Mouse (Mus musculus): ENCODE results near the gene Reep1.

The Reep1 gene

DNA sequence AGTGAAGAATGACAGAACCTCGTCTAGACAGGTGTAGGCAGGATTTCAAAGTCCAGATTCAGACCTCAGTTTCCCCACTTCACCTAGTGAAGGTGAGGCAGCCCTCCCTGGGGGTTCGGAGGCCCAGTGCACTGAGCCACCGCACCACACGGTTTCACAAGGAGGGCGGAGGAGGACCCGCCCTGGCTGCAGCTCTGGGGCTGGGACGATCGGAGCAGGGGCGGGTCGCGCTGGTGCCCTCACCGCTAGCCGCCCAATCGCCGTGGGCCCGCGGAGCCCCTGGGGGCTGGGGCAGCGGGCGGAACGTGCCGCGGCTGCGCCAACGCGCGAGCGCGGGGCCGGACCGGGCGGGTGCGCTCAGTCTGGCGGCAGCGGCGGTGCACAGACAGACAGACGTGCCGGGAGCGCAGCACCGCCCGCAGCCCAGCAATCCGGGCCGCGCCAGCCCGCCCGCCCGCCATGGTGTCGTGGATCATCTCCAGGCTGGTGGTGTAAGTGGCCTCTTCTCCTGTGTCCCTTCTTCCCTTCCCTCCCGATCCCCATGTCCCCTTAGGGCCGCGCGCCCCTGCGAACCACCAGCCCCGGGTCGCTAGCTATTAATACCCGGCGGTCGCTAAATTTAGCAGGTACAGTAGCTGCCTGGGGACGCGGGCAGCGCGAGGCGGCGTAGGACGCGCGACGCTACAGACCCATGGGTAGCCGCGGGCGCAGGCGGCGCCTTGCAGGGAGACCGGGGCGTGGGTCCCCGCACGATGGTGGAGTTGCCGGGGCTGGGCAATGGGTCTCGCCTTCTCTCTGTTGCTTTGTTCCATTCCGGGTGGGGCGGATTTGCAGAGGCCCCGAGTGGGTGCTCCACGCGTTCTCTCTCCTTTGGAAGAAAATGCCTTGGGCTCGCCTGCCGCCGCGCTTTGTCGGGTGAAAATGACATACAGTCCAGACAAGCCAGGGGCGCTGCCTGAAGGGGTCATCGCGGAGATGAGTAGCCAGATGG is at the start of gene Reep1:
Gene Reep1, plus strand, starts transcription at position 51 of the 991 bp plus-strand sequence.
- peak; percentile 85 for DNase-seq (ENCODE audit: low read depth, low spot score)

DNA sequence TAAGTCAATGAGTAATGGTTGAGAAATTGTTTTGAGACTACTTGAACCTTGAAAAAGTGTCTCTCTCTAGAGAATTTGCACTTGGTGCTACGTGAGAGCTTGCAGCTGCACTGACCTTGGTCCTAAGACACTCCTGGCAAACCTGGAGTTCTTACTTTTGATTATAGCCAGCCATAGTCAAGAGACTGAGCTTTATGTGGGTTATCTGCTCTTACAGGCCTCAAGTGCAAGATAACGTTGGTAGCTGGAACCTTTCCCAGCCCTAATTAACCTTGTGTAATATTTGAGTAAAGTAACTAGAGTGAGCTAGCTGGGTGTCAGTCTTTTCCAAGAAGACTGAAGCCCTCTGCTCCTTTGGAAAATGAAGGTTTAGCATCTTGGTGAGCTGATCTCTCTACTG is 49.1 kb upstream of the Reep1 start:
- no peak for DNase-seq (ENCODE audit: low read depth, low spot score)

DNA sequence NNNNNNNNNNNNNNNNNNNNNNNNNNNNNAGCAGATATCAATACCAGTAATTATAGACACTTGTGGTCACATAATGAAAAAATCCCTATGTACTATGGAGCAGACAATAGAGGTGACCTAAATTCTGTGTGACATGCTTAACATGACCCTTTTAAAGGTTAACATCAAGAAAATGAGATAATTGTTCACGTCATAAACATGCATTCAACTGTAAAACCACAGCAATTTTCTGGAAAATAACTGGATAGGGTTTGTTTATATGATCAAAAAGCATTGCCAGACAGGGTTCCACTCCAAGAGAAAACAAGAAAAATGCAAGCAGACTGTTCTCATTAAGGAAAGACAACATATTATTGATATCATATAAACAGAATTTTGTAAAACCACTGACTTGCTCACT is 42.9 kb upstream of the Reep1 start:
- no peak for DNase-seq (ENCODE audit: low read depth, low spot score)

DNA sequence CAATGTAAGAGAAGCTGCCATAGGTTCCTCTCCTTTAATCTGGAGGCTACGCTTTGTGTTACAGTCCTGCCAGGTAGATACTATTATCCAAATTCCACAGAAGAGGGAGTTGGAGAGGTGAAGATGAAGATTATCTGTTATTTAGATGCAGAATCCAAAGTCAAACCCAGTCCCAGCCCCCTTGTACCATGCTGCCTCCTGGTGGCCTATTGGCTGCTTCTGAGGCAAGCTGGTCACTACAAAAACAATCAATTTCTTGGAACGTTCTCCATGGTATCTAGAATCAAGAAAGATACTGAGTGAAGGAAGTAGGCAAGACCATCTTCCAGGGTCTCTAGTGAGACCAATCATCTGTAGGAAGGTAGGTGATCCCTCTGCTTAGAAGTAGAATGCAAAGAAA is 34.2 kb upstream of the Reep1 start:
- peak; percentile 6 for DNase-seq (ENCODE audit: low read depth, low spot score)

DNA sequence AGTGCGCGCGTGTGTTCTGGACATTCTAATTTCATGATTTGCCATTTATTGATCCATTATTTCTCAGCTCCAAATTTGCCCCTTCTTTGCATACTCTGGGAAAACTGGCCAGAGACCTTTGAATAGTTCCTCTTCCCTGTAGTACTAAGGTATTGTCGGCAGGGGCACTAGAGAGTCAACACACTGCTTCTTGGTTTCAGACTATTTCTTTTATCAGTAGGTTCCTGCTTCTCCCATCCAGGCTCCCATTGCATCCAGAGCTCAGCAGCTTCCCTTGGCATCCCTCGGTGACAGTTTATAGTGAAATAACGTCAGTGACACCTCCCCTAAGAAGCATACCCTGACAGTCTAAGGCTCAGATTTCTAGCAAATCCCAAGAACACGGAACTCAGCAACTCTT is 28.5 kb upstream of the Reep1 start:
- no peak for DNase-seq (ENCODE audit: low read depth, low spot score)

DNA sequence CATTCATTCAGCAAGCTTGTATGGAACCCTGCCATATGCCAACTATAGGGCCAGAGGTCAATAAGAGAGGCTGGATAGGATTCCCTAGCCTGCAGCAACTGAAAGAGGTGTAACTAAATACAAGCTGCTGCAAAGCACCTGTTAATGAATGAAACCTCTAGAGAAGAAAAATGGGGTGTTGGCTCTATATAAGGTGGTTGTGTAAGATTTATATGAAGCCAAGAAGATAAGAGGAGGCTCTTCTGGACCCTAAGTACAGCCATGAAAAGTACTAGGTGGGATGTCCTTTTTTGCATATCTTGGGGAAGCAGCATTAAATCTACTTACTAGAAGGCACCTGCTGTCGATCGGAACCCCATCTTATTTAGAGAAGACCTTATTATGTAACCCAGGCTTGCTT is 12.2 kb upstream of the Reep1 start:
- no peak for DNase-seq (ENCODE audit: low read depth, low spot score)

DNA sequence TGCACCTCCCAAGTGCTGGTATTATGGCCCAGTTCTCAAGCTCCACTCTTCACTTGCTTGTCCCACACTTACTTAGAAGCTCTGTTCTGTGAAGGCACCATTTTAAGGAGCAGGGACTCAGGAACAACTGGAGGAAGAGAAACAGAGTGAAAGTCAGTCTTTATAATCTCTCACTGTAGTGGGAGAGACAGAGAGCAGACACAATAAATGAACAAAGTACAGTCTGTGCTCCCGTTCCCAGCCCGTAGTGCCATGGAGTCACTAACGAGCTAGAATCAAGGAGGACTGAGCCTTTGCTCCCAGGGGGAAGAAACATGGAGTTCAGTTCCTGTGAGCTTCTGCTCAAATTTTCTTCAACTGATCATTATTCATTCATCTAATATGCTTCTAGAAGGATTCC is 11.8 kb upstream of the Reep1 start:
- no peak for DNase-seq (ENCODE audit: low read depth, low spot score)

DNA sequence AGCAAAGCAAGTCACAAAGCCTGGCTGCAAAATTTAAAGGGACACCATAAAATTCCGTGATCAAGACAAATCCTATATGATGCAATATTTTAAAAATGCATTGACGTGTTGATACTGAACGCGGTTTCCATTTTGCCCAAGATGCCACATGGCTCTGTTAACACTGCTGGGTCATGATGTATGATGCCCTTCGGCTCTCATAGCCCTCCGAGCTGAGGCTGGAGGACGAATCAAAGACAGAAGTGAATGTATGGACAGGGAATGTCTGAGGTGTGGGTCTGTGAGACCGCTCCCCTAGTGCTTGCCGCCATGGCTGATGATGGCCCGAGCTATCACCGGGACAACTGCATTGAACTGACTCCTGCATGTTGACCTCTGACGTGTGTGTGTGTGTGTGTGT is 490 bp upstream of the Reep1 start:
- DNase-seq (ENCODE audit: low read depth, low spot score): no peak

DNA sequence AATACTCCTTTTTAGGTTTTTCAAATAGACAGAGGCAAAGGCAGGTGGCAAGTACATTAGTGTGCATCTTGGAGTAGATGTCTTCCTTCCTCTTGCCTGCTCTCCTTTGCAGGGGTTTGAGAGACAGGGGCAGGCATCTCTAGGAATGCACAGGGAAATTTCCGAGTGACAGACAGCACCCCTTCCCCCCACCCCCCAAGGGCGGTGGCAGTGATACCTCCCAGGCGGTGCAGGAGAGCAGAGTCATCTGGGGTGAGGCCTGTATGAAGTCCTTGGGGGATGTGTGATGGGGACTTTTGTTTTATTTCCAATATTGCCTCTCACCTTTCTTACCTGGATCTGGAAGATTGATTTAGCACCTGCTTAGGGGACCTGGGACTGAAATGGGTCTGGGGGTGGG is 1.2 kb downstream of the Reep1 start:
- peak; percentile 34 for DNase-seq (ENCODE audit: low read depth, low spot score)

DNA sequence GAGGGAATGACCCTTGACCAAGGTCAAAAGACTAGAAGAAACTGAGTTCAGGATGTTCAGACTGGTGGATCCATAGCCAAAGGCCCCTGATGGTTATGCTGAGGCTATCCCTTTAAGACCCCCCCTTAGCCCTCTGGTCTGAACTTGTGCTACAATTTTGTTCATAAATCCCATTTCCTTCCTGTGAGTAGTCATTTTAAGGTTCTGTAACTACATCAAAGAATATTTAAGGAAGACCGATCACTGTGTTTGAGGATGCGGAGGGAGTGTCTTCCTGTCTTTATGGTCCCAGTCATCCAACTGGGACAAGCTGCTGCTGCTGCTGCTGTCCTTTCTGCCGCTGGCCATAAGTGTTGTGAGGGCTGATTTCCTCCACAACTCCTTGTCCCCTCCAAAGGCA is 3.0 kb downstream of the Reep1 start:
- no peak for DNase-seq (ENCODE audit: low read depth, low spot score)

DNA sequence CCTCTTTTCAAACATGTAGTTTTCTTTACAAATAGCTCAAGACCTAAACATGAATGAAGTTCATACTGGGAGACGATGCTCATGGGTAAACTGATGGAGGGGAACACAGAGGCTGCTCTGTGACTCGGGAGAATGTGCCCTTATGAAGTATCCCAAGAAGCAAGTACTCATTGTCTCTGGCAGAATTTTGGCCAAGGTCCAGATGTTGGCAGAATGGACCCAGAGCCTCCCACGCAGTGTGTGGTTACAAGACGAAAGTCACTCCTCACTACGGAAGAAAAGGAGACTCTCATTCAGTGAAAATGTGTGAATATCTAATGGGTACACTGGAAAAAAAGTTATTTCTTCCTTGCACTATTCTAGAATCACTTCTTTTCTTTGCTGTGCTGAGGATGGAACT is 3.8 kb downstream of the Reep1 start:
- DNase-seq (ENCODE audit: low read depth, low spot score): no peak

DNA sequence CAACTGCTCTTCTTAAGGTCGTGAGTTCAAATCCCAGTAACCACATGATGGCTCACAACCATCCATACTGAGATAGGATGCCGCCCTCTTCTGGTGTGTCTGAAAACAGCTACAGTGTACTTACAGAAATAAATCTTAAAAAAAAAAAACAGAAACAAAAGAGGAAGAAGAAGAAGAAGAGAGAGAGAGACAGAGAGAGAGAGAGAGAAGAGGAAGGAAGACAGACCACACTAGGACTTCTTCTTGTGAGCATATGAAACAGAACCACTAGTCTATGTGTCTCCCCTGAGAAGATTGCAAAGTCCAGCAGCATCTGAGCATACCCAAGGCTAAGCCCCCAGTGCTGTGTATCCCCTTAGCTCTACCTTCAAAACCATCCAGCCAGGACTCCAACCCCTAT is 6.2 kb downstream of the Reep1 start:
- DNase-seq (ENCODE audit: low read depth, low spot score): no peak

DNA sequence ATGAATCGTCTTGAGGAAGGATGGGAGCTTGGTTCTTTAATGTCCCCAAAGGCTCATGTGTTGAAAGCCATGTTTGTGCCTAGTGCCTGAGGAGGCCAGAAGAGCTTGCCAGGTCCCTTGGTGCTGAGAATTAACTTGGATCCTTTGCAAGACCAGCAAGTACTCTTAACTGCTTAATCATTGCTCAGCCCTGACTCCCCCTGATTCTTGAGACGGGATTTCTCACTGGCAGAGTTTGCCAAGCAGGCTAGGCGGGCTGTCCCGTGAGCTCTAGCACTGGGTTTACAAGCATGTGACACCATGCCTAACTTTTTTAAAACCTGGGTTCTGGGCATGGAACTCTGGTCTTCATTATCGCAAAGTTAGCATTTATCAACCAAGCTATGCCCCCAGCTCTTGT is 7.6 kb downstream of the Reep1 start:
- no peak for DNase-seq (ENCODE audit: low read depth, low spot score)

DNA sequence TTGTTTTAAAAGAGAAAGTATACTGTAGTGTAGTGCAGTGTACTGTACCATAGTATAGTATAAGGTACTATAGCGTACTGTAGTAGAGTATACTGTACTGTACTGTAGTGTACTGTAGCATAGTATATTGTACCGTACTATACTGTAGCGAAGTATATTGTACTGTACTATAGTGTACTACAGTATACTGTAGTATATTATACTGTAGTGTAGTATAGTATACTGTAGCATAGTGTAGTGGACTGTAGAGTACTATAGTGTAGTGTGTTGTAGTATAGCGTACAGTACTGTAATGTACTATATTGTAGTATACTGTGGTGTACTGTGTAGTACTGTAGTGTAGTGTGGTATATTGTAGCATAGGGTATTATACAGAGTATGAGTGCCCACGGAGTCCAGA is 9.1 kb downstream of the Reep1 start:
- DNase-seq (ENCODE audit: low read depth, low spot score): no peak

DNA sequence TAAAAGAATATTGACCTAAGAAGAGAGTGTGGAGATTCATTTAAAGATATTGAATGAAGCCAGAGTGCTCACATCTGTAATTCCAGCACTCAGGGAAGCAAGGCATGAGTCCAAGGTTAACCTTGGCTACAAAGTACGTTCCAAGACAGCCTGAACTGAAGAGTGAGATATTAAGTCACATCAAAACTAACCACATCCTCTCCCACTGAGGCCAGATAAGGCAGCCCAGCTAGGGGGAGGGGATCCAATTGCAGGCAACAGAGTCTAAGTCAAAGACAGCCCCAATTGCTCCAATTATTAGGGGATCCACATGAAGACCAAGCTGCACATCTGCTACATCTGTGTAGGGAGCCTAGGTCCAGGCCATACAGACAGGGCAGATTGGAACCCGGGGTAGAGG is 11.0 kb downstream of the Reep1 start:
- no peak for DNase-seq (ENCODE audit: low read depth, low spot score)

DNA sequence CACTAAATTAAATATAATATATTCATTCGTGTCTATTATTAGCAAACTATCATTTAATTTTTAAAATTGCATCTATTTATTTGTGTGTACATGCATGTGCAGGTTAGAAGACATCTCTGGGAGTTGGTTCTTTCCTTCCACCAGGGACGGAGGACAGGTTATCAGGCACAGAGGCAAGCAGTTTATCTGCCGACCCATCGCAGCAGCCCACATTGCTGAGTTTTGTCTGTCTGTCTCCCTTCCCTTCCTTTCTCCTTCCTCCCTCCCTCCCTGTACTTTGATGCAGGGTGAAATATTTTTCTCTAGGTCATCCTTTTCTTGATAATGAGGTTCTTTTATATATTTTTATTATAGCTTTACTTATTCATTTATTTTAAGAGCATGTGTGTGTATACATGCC is 11.9 kb downstream of the Reep1 start:
- no peak for DNase-seq (ENCODE audit: low read depth, low spot score)

DNA sequence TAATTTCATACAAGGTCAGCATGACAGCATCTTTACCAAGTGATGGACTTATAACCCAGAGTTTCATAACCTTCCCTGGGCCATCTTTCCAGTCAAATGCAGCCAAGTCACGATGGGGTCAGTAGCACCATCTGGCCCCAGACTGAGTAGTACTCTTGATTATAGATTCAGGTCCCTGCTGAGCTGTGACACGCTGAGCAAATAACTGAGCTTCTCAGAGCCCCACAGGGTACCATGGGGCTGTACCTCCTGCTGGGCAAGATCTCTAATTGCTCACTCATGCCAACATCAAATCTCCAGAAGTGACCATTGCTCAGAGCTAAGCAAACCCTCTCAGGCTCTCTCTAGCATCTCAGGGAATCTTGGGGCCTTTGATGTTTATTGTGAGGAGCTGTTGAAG is 15.6 kb downstream of the Reep1 start:
- DNase-seq (ENCODE audit: low read depth, low spot score): no peak

DNA sequence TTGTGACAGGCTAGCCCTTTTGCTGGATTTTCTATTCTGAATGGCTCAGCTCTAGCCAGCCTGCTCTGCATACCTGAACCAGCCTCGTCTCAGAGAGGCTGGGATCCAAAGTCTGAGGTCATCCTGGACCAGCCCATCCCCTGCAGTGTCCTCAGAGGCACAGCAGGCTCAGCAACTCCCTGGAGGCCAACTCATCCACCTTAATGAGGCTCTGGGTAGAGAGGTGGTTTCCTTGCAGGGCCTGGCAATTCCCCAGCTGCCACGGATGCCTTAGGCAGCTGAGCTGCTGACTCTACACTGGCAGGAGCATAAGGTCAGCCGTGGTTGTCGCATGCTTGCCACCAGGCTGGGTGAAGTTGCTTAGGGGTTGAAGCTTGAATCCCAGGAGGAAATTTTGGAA is 16.2 kb downstream of the Reep1 start:
- peak; percentile 63 for DNase-seq (ENCODE audit: low read depth, low spot score)

DNA sequence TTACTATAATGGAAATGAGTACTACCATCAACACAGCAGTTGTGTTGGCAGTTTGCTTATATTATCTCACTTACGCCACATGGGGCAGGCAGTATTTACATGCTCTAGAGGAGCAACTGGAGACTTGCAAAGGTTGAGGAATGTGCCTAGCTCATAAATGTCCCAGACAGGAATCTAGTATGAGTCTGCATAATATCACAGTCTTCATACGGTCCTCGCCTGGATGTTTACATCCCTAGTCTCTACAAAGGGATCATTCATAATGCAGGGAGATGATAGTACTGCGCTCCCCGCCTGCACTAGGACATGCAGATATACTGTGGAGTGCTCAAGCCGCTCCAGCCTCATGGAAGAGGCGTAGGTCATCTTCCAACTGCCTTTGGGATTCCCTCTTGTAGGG is 19.3 kb downstream of the Reep1 start:
- no peak for DNase-seq (ENCODE audit: low read depth, low spot score)

DNA sequence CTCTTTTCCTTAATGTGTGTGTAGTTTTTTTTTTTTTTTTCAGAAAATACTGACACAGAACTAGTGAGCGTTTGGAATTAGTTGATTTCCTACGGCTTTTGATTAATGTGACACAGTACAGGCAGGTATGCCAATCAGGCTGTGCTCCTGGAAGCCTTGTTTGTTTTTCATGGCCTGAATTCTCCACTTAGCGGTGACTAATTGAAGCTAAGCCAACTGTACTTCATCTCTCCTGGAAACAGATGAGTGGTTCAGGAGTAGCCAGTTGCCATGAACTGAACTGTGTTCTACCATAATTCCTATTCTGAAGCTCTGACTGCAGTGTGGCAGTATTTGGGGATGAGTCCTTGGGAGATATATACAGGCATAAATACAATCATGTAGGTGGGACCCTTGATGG is 20.9 kb downstream of the Reep1 start:
- DNase-seq (ENCODE audit: low read depth, low spot score): peak; percentile 62

DNA sequence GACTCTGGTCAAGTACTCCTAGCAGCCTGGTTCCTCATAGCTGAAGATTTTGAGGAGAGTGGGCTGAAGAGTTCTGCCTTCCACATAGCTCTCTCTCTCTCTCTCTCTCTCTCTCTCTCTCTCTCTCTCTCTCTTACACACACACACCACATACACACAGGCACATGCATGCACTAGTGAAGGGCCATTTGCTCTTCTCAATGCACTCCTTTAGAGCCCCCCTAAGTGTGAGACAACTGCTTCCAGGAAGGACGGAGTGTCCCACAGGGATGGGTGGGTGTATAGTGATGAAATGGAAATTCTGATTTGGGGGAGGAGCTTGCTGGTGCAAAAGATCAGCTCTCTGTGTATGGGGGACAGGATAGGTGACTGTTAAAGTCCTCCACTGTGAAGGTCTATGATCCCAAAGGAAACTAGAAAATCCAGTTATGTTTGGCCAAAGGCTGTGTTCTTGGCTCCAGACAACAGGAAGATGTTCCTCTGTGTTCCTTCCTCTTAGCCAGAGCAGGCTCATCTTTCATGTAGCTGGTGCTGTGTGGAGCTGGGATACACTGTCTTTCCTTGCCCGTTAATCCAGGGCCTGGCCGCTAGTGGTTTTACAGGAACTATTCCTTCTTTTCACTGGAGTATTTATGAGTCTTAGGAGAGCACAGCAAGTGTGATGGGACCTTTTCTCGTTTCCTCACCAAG is 27.7 kb downstream of the Reep1 start:
- DNase-seq (ENCODE audit: low read depth, low spot score): no peak

DNA sequence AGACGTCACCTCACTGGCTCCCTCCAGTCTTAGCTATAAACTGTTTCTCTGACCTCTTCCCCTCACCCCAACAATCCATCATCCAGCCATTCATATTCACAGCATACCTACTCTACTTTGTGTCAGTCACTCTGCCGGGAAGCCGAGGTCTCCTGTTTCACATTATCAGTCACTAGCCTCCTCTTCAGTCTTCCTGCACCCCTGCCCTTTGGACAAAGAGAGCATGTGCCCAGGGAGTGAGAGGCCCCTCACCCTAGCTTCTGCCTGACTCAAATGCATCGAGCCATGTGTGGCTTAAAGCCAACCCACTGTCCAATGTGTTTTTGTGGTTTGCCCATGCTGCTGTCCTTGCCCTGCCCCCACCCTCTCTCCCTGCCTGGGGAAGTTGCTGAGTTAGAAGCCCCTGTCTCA is 28.2 kb downstream of the Reep1 start:
- no peak for DNase-seq (ENCODE audit: low read depth, low spot score)

DNA sequence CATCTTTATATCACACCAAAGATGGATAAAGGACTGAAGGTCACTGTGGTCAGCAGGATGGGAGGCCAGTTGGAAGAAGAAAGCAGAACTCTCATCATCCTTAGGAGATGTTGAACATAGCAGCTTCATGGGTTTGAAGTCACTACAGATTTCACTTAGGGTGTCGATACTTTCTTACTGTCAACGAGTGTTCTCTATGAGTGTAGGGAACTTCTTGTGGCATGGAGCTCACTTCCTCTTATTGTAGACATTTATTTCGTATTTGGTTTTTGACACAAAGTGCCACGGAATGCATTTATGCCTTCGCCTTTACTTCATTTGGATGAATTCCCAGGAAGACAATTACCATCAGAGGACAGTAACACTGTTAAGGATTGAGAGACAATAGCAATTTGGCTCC is 28.7 kb downstream of the Reep1 start:
- DNase-seq (ENCODE audit: low read depth, low spot score): no peak
